Mouse (Mus musculus): Measurements from ENCODE around the gene Phxr2.
A peak's percentile ranks its signal among the peaks of the same experiment; 100 is the strongest.

Phxr2 gene

DNA sequence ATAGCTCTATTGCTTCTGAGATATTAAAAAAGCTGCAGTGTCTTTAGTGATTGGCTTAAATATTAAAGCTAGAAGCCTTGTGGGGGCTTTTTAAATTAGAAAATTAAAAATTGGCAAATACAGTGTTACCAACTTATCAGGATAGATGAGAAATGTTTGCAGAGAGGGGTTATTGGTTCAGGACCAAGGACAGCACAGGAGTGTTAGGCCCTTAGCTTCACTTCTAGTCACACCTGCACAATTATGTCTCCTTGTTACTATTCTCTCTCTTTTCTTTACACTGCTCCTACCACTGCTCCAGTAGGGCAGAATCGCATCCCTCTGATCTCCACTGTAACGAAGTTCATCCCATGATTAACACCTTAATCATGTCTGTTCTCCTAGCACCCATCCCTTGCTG lies 31.0 kb downstream of the Phxr2 start:
- no peak for DNase-seq (ENCODE audit: low read depth, low spot score)

DNA sequence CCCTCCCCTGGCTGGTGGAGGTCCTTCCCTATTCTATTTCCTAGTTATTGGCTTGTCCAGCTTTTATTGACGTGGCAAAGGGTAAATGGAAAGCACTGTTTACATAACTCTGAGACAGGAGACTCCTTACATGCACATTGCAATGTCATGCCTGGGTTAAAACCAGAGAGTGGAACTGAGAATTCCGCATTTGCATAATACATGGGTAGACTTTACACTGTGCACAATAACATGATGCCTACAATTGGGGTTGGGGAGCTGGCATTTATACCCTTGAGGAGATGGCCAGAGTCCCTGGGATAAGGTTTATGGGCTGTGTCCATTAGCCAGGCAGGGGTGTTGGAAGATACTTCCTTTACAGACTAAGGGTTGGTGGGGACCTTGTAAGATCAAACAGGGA lies 32.8 kb downstream of the Phxr2 start:
- no peak for DNase-seq (ENCODE audit: low read depth, low spot score)

DNA sequence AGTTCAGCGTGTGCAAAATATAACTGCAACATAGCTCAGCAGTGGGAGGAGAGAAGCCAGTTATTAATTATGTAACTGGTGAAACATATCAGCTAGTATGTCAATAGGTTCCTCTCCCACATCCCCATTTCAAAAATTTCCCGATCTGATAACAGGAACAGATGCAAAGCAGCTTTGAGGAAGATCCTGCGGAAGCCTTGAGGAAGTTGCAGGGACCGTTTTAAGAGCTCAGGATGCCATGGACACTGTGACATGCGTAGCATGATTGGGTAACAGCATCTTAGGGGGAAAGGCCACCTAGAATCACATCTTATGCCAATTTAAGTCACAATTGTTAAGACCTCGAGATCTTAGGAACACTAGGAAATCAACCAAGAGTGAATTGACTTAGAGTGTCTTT lies 36.2 kb downstream of the Phxr2 start:
- no peak for DNase-seq (ENCODE audit: low read depth, low spot score)

DNA sequence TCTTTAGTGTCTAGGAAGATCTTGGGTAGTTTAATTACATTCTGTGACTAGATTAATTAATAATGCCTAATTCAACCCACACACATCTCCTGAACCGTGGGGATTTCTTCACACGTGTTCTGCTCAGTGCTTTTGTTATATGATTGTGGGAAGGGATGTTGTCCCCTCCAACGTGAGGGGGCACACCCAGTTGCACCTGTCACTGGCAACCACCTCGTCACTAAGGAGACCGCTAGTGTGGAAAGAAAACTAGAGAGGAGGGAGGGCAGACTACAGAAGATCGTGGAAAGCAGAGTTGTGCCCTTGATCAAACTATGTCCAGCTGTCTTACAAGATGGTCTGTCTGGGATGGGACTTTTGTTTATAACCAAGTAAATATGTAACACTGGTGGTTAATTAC lies 40.1 kb downstream of the Phxr2 start:
- DNase-seq (ENCODE audit: low read depth, low spot score): no peak

DNA sequence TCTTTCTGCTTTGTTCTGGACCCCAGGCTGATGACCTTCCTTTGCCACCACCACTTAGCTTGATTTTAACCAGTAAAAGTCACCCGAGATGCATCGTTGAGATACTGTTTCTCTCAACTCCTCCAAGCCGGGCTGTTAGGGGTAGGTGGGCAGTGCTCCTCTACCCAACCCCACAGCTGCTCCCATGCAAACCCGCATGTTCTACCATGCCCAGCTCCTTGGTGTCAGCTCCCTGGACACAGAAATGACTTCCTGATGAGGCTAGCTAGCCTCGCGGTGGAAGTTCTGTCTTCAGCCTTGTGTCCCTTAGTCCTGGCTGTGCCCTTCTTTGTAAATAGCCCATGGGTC lies 40.9 kb downstream of the Phxr2 start:
- DNase-seq (ENCODE audit: low read depth, low spot score): no peak

DNA sequence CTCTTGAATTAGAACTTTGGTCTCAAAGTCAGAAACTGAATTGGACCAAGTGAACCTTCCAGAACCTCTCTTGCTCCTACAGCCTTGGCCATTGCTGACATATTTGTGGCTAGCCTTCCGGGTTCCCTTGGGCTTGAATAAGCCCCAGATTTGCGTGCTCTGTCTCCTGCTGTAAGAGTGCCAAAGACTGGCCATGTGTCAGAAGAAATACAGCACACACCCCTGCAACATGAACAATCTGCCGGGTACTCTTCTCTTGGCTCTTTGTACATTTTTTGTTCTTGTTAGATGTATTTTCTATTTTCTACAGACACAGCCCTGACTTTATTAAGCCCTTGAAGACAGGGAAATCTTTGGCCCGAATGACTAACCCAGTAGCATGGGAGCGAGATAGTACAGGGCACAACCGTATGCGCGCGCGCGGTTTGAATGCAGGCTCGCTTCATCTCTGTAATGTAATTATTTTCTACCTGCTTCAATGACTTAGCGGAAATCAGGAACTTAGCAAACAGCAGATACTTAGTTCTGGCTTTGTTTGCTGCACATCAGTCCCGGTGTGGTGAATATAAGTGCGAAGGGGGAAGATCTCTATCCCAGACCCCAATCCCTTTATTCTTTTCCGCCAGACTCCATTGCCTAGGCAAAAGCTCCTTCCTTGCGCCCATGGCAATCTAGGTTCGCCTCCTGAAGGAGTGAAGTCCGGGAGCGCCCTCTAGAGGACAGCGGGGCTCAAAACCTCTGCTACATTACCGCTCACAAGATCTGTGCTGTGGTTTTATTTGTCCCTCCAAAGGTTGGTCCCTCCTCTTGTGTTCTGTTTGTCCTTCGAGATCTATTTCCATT lies 41.5 kb downstream of the Phxr2 start:
- peak; percentile 77 for DNase-seq (ENCODE audit: low read depth, low spot score)

DNA sequence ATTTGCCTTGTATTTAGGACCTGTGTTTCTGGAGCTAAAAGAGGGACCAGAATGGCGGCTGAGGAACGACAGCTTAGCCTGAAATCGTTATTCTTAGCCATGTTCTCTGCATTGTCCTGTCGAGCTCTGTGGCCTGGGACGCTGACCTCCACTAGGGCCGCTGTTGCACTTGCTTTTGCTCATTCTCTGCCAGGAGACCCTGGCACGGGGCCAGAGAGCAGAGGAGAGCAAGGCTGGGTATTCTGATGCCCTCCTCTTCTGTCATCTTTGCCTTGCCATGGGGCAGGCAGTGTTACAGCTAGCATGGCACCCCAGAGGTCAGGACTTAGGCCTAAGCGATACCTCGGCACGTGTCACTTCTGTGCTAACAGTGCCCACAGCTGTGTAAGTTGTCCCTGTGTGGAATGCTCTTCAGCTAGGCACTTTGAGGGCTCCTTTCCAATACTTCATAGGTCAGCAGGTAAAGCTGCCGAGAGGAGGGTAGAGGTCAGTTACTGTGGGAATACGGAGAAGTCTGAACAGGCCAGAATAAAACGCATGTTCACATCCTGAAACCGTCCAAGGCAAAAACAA lies 42.6 kb downstream of the Phxr2 start:
- no peak for DNase-seq (ENCODE audit: low read depth, low spot score)

DNA sequence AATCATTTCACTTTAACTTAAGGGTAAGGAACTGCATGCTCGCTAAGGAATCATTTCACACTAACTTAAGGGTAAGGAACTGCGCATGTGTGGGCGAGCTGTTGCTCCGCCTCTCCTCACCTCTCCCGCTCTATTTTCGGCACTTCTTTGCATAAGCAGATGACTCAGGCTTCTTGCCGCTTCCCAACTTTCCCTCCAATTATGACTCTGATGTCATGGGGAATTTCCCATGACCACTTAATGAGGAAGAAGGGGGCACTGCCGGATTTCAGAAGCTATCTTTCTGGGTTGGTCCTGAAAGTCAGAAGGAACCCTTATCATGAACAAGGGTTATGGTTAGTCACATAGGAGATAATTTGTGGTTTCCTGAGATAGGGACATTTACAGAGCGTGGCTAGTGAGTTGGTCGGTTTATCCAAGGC lies 44.5 kb downstream of the Phxr2 start:
- DNase-seq (ENCODE audit: low read depth, low spot score): no peak

DNA sequence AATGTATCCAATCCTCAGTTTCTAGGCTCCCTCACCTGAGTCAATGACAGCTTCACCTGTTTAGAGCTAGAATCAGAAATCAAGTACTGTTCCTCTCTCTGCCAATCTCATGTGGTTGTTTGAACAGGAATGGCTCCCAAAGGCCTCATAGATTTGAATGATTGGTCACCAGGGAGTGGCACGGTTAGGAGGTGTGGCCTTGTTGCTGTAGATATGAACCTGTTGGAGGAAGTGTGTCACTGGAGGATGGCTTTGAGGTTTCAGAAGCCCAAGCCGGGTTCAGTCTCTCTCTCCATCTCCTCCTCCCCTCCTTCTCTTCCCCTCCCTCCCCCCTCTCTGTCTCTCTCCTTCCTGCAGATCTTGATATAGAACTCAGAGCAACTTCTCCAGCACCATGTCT lies 47.5 kb downstream of the Phxr2 start:
- DNase-seq (ENCODE audit: low read depth, low spot score): no peak

DNA sequence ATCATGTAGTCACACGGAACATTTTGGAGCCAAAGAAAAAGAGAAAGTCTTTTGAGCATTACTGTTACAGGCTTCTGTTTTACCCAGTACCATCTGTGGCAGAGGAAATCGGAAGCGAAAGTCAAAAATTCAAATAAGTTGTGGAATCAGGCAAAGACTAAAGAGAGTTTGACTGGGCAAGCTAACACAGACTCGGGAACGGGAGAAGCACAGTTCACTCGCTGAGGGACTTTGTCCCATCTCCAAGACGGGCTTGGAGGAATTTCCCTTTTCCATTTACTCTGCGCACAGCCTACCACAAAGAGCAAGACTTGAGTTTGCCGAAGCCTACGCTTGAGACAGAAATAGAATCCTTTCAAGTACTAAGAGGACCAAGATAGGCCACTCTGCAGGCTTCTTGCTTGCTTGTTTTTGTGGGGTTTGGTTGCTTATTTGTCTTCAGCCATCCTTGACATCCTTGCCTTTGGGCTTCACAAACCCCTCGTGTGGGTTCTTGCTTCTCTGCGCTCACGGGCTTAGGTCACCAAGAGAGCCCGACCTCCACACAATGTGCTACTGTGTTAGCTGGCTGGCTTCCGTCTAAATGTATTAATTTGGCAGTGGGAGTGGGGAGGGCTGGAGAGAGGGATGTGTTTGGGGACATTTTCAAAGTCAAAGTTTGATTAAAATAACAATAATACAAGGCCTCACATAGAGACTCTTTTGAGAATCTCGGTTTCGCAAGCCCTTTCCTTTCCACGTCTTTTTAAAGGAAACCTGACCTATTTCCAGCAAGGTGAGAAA lies 49.8 kb downstream of the Phxr2 start:
- no peak for DNase-seq (ENCODE audit: low read depth, low spot score)

All from skeletal muscle tissue, adult 2 months (tissue).